Mouse (Mus musculus) lung, postnatal 0 days (tissue): ENCODE data around the gene Ip6k2.

Experiments used
- CTCF ChIP-seq: IDR thresholded peaks from 2 replicates; pipeline ENCODE4 v1.5.1; 2016; ENCODE audit warnings: antibody characterized with exemption, mild to moderate bottlenecking
- EP300 ChIP-seq: IDR thresholded peaks from 2 replicates; pipeline ENCODE4 v1.6.1; 2016; ENCODE audit warnings: antibody characterized with exemption, mild to moderate bottlenecking, control low read depth

DNA sequence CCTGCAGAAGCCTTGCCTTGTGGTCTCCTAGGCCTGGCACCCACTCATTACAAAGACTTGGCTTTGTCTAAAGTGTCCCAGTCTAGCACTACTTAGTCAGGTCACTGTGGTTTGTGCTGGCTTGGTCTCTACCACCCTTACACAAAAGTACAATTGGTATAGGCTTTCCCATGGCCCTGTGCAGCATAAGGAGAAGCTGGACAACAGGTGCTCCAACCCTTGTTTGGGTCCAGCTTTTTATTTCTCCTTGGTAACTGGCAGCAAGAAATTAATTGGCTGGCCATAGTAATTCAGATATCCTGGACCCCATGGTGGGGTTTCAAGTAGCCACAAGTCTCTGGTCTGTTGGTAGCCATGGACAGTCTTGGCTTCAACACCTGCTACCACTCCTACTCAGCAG, 22.8 kb downstream of the Ip6k2 start:
- TF ChIP-seq CTCF = no peak
- no peak for TF ChIP-seq EP300
